Mouse (Mus musculus) induced T-regulatory cell, adult 2 months (primary cell): ENCODE measurements at regions not wholly inside any gene's neighbourhood (a gene's known extent, or its start where the extent isn't known, plus 50 kb on each side); places are given as distances from the start of the nearest gene placed in this dataset.
"Not testable (repeated sequence)": the region's sequence is repeated elsewhere in the genome, so short reads cannot be mapped to it uniquely, and the experiment has no call there.

Experiments
- DNase-seq: peaks from one replicate; pipeline ENCODE4 v3.0.0-alpha.2; 2012; ENCODE audit warnings: low read depth

DNA sequence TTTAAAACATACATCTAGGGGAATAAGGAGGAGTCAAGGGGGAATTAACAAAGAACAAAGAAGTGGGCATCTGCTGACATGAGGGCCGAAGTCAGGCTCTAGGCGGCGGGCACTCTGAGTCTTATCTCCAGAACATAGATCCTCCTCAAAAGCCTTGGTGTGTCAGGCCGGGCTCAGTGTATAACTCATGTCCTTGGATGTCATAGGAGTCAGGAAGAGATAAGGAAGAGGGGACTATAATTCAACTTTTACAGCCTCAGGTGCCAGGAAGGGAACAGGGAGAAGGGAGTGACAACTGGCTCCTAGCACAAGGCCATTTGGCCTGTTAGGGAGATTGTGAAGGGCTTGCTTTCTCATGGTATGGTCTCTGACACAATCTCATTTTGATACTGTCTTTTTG, 185.9 kb upstream of the Ube2e2 start:
- not testable (repeated sequence) for DNase-seq

DNA sequence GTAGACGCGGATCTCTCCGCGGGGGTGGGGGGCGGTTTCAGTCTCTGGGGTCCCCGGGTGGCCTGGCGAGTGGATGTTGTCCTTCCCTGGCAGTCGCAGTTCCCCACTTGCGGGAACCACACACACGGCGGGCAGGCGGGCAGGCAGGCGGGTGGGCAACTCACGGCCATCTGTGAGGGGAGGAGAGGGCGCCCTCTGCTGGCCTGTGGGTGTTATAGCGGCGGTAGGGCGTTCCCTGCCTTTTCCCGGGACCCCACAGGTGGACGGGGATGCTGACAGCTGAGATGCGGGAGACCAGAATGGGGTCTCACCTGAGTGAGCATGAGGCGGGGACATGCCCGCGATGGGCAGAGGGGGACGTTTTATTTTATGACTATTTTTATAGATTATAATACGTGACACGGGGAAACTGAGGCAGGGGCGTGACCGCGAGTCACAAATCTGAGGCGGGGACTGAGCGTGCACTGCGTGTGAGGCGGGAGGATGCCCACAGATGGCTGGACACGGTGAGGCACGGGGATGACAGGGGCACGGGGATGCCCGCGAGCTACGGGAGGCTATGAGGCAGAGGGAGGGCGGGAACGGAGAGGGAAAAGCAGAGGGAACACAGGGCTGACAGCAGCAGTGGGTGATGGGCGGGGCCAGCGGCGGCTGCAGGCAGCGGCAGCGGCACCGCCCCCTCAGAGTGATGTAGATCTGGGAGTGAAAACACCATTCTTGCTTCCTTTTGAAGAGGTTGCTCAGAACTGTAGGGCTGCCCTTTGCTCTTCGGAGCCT, 148.1 kb upstream of the Ube2e2 start:
- DNase-seq, result peak; percentile 9

DNA sequence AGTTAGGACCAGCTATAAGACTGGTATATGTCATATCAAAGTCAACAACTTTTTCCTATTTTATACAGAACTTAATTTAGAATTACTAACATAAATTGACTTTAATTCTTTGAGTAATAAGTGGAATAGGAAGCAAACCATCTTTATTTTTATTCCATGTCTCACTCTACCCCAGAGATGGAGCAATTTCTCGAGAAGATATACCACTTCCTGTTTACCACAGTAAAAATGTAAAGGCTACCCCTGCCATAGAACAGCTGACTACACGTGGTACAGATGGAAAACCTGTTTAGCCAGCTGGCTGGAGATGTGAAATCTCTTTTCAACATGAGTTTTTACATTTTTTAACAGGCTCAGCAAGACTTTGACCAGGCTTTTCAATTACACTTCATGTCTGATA, 126.0 kb upstream of the Ube2e2 start:
- no peak for DNase-seq

DNA sequence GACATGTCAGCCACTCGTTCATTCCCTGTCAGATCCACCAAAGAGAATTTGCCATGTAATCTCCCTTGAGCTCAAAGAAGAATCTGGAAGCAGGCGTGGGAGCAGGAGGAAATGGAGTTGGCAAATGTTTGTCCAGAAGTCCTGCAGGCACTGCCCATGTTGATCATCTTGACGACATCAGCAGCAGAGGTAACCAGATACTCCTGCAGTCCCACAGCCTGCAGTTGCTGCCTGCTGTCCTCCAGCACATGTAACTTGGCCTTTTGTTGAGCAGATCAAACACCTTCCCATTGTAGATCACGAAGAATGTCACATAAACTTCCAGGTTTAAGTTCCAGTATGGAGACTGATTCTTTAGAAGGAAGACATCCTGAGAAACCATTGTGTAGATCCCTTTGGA, 121.3 kb upstream of the Ube2e2 start:
- DNase-seq, result no peak

DNA sequence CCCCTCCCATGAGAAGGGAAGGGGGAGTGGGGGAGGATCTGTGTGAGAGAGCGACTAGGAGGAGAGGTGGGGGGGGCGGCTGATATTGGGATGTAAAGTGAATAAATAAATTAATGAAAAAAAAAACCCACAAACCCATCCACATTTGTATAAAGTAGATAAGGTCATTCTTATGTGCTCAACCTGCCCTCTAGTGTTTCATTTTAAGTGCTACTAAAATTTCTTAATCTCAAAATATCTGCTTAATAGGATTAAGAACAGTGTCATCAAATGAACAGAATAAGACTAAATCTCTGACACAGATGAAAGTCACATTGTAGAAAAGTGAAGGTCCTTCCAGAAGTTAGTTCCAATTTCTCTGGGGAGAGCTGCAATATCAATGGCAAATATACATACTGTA, 119.5 kb upstream of the Ube2e2 start:
- DNase-seq, result not testable (repeated sequence)

DNA sequence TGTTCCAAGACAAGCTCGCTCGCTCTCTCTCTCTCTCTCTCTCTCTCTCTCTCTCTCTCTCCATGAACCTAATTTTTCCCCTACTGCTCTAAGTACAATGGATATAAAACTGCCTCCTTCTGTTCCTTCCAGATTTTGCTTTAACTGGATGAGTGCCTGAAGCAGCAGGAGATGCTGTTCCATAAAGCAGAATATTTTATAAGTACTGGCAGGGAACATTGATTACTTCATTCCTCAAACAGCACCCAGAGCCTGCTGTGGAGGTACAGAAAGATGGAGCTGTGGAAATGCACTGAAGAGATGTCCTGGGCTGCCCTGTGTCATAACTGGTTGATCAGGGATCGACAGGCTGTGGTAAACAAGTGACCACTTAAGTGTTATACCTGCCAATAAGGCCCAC, 89.8 kb upstream of the Ube2e2 start:
- DNase-seq, result no peak

DNA sequence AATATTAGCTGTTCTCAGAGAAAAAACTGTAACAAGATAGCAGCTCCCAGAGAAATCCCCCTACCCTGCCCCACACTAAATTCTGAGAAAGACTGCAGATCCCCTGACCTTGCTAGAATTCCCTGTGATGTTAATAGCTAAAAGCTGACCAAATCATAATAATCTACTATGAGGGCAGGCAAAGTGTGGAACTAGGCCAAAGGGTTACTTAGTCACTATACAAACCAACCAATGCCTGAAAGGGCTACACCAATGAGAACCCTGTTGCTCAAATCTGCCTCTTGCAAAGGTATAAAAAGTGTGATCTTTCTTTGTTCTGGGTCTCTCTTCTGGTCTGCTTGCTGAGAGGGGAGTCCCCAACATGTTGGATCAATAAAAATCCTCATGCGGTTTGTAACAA, 69.8 kb upstream of the Ube2e2 start:
- DNase-seq, result no peak

DNA sequence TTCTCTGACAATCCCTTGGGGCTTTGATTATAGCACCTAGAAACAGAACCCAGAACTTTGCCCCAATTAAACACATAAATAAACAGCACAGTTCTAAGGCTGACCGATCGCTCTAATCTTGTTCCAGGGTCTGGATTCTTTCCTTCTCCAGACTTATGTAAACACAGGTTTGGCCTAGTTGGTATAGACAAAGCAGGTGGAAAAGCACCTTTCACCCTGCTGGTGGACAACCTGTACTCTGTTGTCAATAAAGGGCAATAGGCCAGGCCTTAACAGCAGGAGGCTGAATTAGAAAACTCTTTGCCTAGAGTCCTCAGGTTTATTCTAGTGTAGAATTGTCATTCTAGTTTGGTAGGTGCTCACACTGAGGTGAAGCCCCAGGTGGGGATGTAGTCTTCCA, 69.2 kb upstream of the Ube2e2 start:
- DNase-seq, result no peak
